Mouse (Mus musculus) hindbrain, embryonic 11.5 days (tissue): ENCODE results near the gene Stk11. TPM values are rescaled to one million over a fixed set of nuclear protein-coding genes. Genes with fewer than 3 reads are reported as not detected.

ENCODE experiments used
- ATAC-seq: fragments of 200-750 bp; cut with Nextera tagmentation; 2 replicates; pipeline ENCODE4 v1.8.0; 2017; ENCODE audit warnings: mild to moderate bottlenecking, moderate TSS enrichment, moderate library complexity; ENCODE audit not compliant: low FRiP score
- DNase-seq: peaks from one replicate; pipeline ENCODE4 v3.0.0-alpha.2; 2015; ENCODE audit warnings: low spot score
- H3K27ac ChIP-seq: fragments of 300-500 bp; sonication (generic); 2 replicates; pipeline ENCODE4 v1.5.1; 2014; ENCODE audit warnings: mild to moderate bottlenecking, low read depth, low read length
- H3K27me3 ChIP-seq: fragments of 300-500 bp; sonication (generic); 2 replicates; pipeline ENCODE4 v1.6.1; 2014; ENCODE audit warnings: mild to moderate bottlenecking, low read length, moderate library complexity, mixed read lengths; ENCODE audit not compliant: control insufficient read depth, insufficient read depth
- H3K36me3 ChIP-seq: fragments of 300-500 bp; sonication (generic); 2 replicates; pipeline ENCODE4 v1.6.1; 2014; ENCODE audit warnings: mild to moderate bottlenecking, low read length, moderate library complexity, mixed read lengths; ENCODE audit not compliant: control insufficient read depth, insufficient read depth
- H3K4me1 ChIP-seq: fragments of 300-500 bp; sonication (generic); replicated peaks from 2 replicates; pipeline ENCODE4 v1.6.1; 2014; ENCODE audit warnings: low read length, mixed read lengths; ENCODE audit not compliant: control insufficient read depth, insufficient read depth
- H3K4me2 ChIP-seq: fragments of 300-500 bp; sonication (generic); replicated peaks from 2 replicates; pipeline ENCODE4 v1.6.1; 2014; ENCODE audit warnings: mild to moderate bottlenecking, low read depth, low read length
- H3K4me3 ChIP-seq: fragments of 300-500 bp; sonication (generic); 2 replicates; pipeline ENCODE4 v1.5.1; 2014; ENCODE audit warnings: low read depth, low read length
- H3K9ac ChIP-seq: fragments of 300-500 bp; sonication (generic); 2 replicates; pipeline ENCODE4 v1.6.1; 2014; ENCODE audit warnings: low read depth, low read length
- H3K9me3 ChIP-seq: fragments of 300-500 bp; sonication (generic); 2 replicates; pipeline ENCODE4 v1.6.1; 2016; ENCODE audit warnings: low read length; ENCODE audit not compliant: control insufficient read depth
- WGBS: fragments of 180-500 bp; shearing (Covaris S2); extraction: QIAGEN DNeasy Blood & Tissue Kit; methylation state at CpG from one replicate; pipeline ENCODE4 v1.1.7; 2014; 5-methylcytosine and 5-hydroxymethylcytosine counted together
- polyA plus RNA-seq: library from polyadenylated mRNA; unstranded; fragments of >200 nt; fragmentation: Nextera tagmentation; extraction: Ambion mirVana; gene quantifications from 2 replicates; pipeline ENCODE4 v1.2.1, GENCODE M21; 2014

The Stk11 gene
- polyA plus RNA-seq, 1 experiment from 2014 or later: 26.8 TPM

GRCm38 (mm10) chr10:80141786-80142529, 26.4 kb downstream of the Stk11 start:
- Histone ChIP-seq H3K9me3 (no peaks in the 10 kb centered on the region), H3K9ac (peak overlapping the region; percentile 94), H3K36me3 (no peaks in the 10 kb centered on the region), H3K4me3 (peak overlapping the region; percentile 70), H3K4me1 (peaks cover 19% of the 10 kb centered on the region), H3K27me3 (peaks cover 8% of the 10 kb centered on the region), H3K27ac (peak overlapping the region; percentile 67; the same call in 1 of the 2 replicates), H3K4me2 (peak overlapping the region; percentile 93)
- ATAC-seq: peak; percentile 82
- 1% methylated on average over 43 of the region's 43 CpGs for WGBS
- DNase-seq: peak; percentile 98

GRCm38 (mm10) chr10:80142530-80142925, 26.9 kb downstream of the Stk11 start:
- DNase-seq: no peak
- Histone ChIP-seq H3K4me2 (peak overlapping the region; percentile 93), H3K9ac (peak overlapping the region; percentile 94), H3K4me3 (peak overlapping the region; percentile 70), H3K9me3 (no peaks in the 10 kb centered on the region), H3K27me3 (peaks cover 3% of the 10 kb centered on the region; the same call in 1 of the 2 replicates), H3K36me3 (no peaks in the 10 kb centered on the region), H3K27ac (peak overlapping the region; percentile 67; the same call in 1 of the 2 replicates), H3K4me1 (peaks cover 14% of the 10 kb centered on the region)
- 1% methylated on average over 15 of the region's 15 CpGs for WGBS
- ATAC-seq: no peak; the same call in none of the 2 replicates

GRCm38 (mm10) chr10:80143664-80144063, 28.1 kb downstream of the Stk11 start:
- 0 out of 2 replicates have a peak, but pooled peaks cover 2% of the 10 kb centered on the region for H3K27me3 ChIP-seq
- H3K27ac ChIP-seq: no peak overlapping the region
- H3K4me2 ChIP-seq: no peak overlapping the region
- no peaks in the 10 kb centered on the region for H3K9me3 ChIP-seq
- H3K4me3 ChIP-seq: 0 out of 2 replicates have a peak overlapping the region, but pooled peaks have one; percentile 4
- H3K9ac ChIP-seq: no peak overlapping the region
- no peaks in the 10 kb centered on the region for H3K36me3 ChIP-seq
- 94% methylated on average over 7 of the region's 7 CpGs for WGBS
- DNase-seq (no peak), ATAC-seq (no peak)
- peaks cover 11% of the 10 kb centered on the region for H3K4me1 ChIP-seq

- Histone ChIP-seq H3K4me2 (no peak overlapping the region), H3K4me3 (no peak overlapping the region), H3K9ac (no peak overlapping the region), H3K27me3 (0 out of 2 replicates have a peak, but pooled peaks cover 2% of the 10 kb centered on the region), H3K36me3 (no peaks in the 10 kb centered on the region), H3K4me1 (peaks cover 10% of the 10 kb centered on the region), H3K9me3 (no peaks in the 10 kb centered on the region), H3K27ac (no peak overlapping the region)
- 92% methylated on average over 12 of the region's 12 CpGs for WGBS
- ATAC-seq (no peak), DNase-seq (no peak)
Observed at GRCm38 (mm10) chr10:80144159-80144558, 28.6 kb downstream of the Stk11 start.

- Histone ChIP-seq H3K27me3 (no peaks in the 10 kb centered on the region), H3K4me2 (peak overlapping the region; percentile 9; the same call in 1 of the 2 replicates), H3K9ac (no peak overlapping the region), H3K9me3 (no peaks in the 10 kb centered on the region), H3K36me3 (no peaks in the 10 kb centered on the region), H3K27ac (no peak overlapping the region), H3K4me1 (peaks cover 7% of the 10 kb centered on the region), H3K4me3 (0 out of 2 replicates have a peak overlapping the region, but pooled peaks have one; percentile 8)
- peak; percentile 87 for DNase-seq
- 77% methylated on average over 20 of the region's 20 CpGs for WGBS
- ATAC-seq: no peak
Observed at GRCm38 (mm10) chr10:80144864-80145838, 29.5 kb downstream of the Stk11 start.

GRCm38 (mm10) chr10:80145896-80146295, 30.3 kb downstream of the Stk11 start:
- Histone ChIP-seq H3K9me3 (no peaks in the 10 kb centered on the region), H3K4me3 (no peak overlapping the region), H3K4me2 (no peak overlapping the region), H3K9ac (no peak overlapping the region), H3K27ac (no peak overlapping the region), H3K4me1 (peaks cover 7% of the 10 kb centered on the region), H3K36me3 (no peaks in the 10 kb centered on the region), H3K27me3 (no peaks in the 10 kb centered on the region)
- 84% methylated on average over 4 of the region's 6 CpGs for WGBS
- DNase-seq (no peak), ATAC-seq (no peak)

GRCm38 (mm10) chr10:80146568-80147011, 31.0 kb downstream of the Stk11 start:
- no peak overlapping the region for H3K9ac ChIP-seq
- DNase-seq (no peak), ATAC-seq (no peak)
- H3K4me1 ChIP-seq: peaks cover 7% of the 10 kb centered on the region
- H3K36me3 ChIP-seq: peaks cover 3% of the 10 kb centered on the region; the same call in 1 of the 2 replicates
- peak overlapping the region; percentile 47; the same call in 1 of the 2 replicates for H3K27ac ChIP-seq
- H3K4me3 ChIP-seq: no peak overlapping the region
- WGBS: 65% methylated on average over 4 of the region's 4 CpGs
- H3K27me3 ChIP-seq: no peaks in the 10 kb centered on the region
- H3K4me2 ChIP-seq: no peak overlapping the region
- no peaks in the 10 kb centered on the region for H3K9me3 ChIP-seq

- Histone ChIP-seq H3K4me3 (peak overlapping the region; percentile 12; the same call in 1 of the 2 replicates), H3K9ac (peak overlapping the region; percentile 99), H3K27me3 (no peaks in the 10 kb centered on the region), H3K36me3 (peaks cover 7% of the 10 kb centered on the region; the same call in 1 of the 2 replicates), H3K4me1 (peaks cover 7% of the 10 kb centered on the region), H3K9me3 (no peaks in the 10 kb centered on the region), H3K4me2 (peak overlapping the region; percentile 74; the same call in 1 of the 2 replicates), H3K27ac (peak overlapping the region; percentile 100)
- no peak for ATAC-seq
- no peak for DNase-seq
- WGBS: 82% methylated on average over 5 of the region's 5 CpGs
Observed at GRCm38 (mm10) chr10:80147146-80147718, 31.6 kb downstream of the Stk11 start.
